Mouse (Mus musculus) CH12.LX (cell line): Measurements from ENCODE around the gene Prom1. TPM values are rescaled to one million over a fixed set of nuclear protein-coding genes. Genes with fewer than 3 reads are reported as not detected.

Source experiments
- DNase-seq: peaks from one replicate; pipeline ENCODE4 v3.0.0-alpha.2; 2013; ENCODE audit errors: extremely low read depth
- H3K27ac ChIP-seq: 2 replicates; pipeline ENCODE4 v1.5.1; 2012; ENCODE audit warnings: low read depth, mild to moderate bottlenecking, control low read depth, moderate library complexity; ENCODE audit not compliant: insufficient read depth
- H3K27me3 ChIP-seq: replicated peaks from 2 replicates; pipeline ENCODE3; 2012; ENCODE audit warnings: inconsistent platforms
- H3K36me3 ChIP-seq, 2 experiments: replicated peaks in 1 of 2; 2 replicates each; pipeline versions ENCODE3 to v1.6.1; 2012; ENCODE audit warnings: inconsistent platforms in 1 of 2, low read length in 1 of 2, mild to moderate bottlenecking in 1 of 2, mixed read lengths in 1 of 2, moderate library complexity in 1 of 2; ENCODE audit not compliant: control insufficient read depth in 1 of 2, insufficient read depth in 1 of 2
- H3K4me1 ChIP-seq, 2 experiments: 2 replicates each; pipeline ENCODE4 v1.6.1; 2012; ENCODE audit warnings: inconsistent platforms in 1 of 2, moderate library complexity in 1 of 2; ENCODE audit not compliant: insufficient read depth in 2 of 2, control insufficient read depth in 1 of 2
- H3K4me2 ChIP-seq: 2 replicates; pipeline ENCODE4 v1.6.1; 2012; ENCODE audit warnings: low read depth, mild to moderate bottlenecking, control low read depth; ENCODE audit not compliant: poor library complexity, insufficient read depth, severe bottlenecking
- H3K4me3 ChIP-seq, 3 experiments: fragments of 150-350 bp in 1 of 3; sonication (generic) in 1 of 3; replicated peaks in 1 of 3; 2 replicates each; pipeline versions ENCODE3 to v1.5.1; 2011 to 2012; ENCODE audit warnings: low read depth in 2 of 3, low read length in 2 of 3, mild to moderate bottlenecking in 2 of 3, moderate library complexity in 2 of 3, control low read depth in 1 of 3, improper control_type of control experiment in 1 of 3, inconsistent platforms in 1 of 3, mixed read lengths in 1 of 3; ENCODE audit not compliant: poor library complexity in 1 of 3
- H3K79me2 ChIP-seq: replicated peaks from 2 replicates; pipeline ENCODE4 v1.6.1; 2012; ENCODE audit warnings: mild to moderate bottlenecking, moderate library complexity; ENCODE audit not compliant: control insufficient read depth, poor library complexity, insufficient read depth, severe bottlenecking; ENCODE audit errors: extremely low read depth
- H3K9ac ChIP-seq: 2 replicates; pipeline ENCODE4 v1.6.1; 2012; ENCODE audit warnings: low read depth, mild to moderate bottlenecking, control low read depth, moderate library complexity; ENCODE audit not compliant: insufficient read depth
- H3K9me3 ChIP-seq: replicated peaks from 2 replicates; pipeline ENCODE3; 2012; ENCODE audit warnings: low read length, inconsistent platforms, mixed read lengths
- BHLHE40 ChIP-seq: IDR thresholded peaks from 2 replicates; pipeline ENCODE4 v1.6.1; 2011; ENCODE audit warnings: mild to moderate bottlenecking, low read depth, low read length, improper control_type of control experiment
- CHD1 ChIP-seq: IDR thresholded peaks from 2 replicates; pipeline ENCODE4 v1.6.1; 2012; ENCODE audit warnings: low read depth, low read length, improper control_type of control experiment, inconsistent platforms
- GABPA ChIP-seq: IDR thresholded peaks from 2 replicates; pipeline ENCODE4 v1.6.1; 2012; ENCODE audit warnings: low read depth, low read length, improper control_type of control experiment, inconsistent platforms; ENCODE audit not compliant: insufficient replicate concordance
- JUN ChIP-seq: IDR thresholded peaks from 2 replicates; pipeline ENCODE4 v1.6.1; 2011; ENCODE audit warnings: low read depth, mild to moderate bottlenecking, low read length, improper control_type of control experiment, moderate library complexity; ENCODE audit not compliant: insufficient read depth
- JUND ChIP-seq: conservative IDR thresholded peaks from 2 replicates; pipeline ENCODE4 v1.6.1; 2011; ENCODE audit warnings: low read depth, low read length, improper control_type of control experiment
- MAFK ChIP-seq: IDR thresholded peaks from 2 replicates; pipeline ENCODE4 v1.6.1; 2011; ENCODE audit warnings: low read length, improper control_type of control experiment; ENCODE audit not compliant: insufficient replicate concordance
- MAX ChIP-seq: IDR thresholded peaks from 2 replicates; pipeline ENCODE4 v1.6.1; 2011; ENCODE audit warnings: low read length, improper control_type of control experiment
- MXI1 ChIP-seq: IDR thresholded peaks from 2 replicates; pipeline ENCODE4 v1.6.1; 2011; ENCODE audit warnings: mild to moderate bottlenecking, low read depth, low read length, improper control_type of control experiment
- NRF1 ChIP-seq: IDR thresholded peaks from 2 replicates; pipeline ENCODE4 v1.6.1; 2014; ENCODE audit warnings: low read depth, mild to moderate bottlenecking, inconsistent platforms, low read length, improper control_type of control experiment, moderate library complexity
- POLR2AphosphoS2 ChIP-seq: IDR thresholded peaks from 2 replicates; pipeline ENCODE4 v1.6.1; 2011; ENCODE audit warnings: low read depth, low read length, improper control_type of control experiment
- RCOR1 ChIP-seq: conservative IDR thresholded peaks from 2 replicates; pipeline ENCODE4 v1.6.1; 2012; ENCODE audit warnings: low read depth, mild to moderate bottlenecking, inconsistent platforms, low read length, improper control_type of control experiment
- SMC3 ChIP-seq: IDR thresholded peaks from 2 replicates; pipeline ENCODE4 v1.6.1; 2011; ENCODE audit warnings: low read depth, low read length, improper control_type of control experiment
- USF2 ChIP-seq: conservative IDR thresholded peaks from 2 replicates; pipeline ENCODE4 v1.6.1; 2011; ENCODE audit warnings: low read depth, low read length, improper control_type of control experiment
- ZKSCAN1 ChIP-seq: IDR thresholded peaks from 2 replicates; pipeline ENCODE4 v1.6.1; 2012; ENCODE audit warnings: low read depth, inconsistent platforms, low read length, improper control_type of control experiment, borderline replicate concordance
- dilution Hi-C: fragments of 300-500 bp; cut with MboI; formaldehyde crosslinking; loops from 2 replicates; pipeline ENCODE4 v1.14.3; 2020; ENCODE audit warnings: low sequenced_read_pairs; ENCODE audit not compliant: extremely low pct_unique_long_range_greater_than_20kb, extremely low pct_ligation_motif_present
- in situ Hi-C: fragments of 300-500 bp; cut with MboI; formaldehyde crosslinking; loops from 3 replicates; pipeline ENCODE4 v1.14.3; 2019; ENCODE audit warnings: low sequenced_read_pairs, low pct_ligation_motif_present, low pct_unique_long_range_greater_than_20kb, mixed read lengths
- polyA plus RNA-seq: library from polyadenylated mRNA; unstranded; fragments of >175 nt; gene quantifications from 2 replicates; pipeline ENCODE4 v1.2.1, GENCODE M21; 2012; ENCODE audit warnings: low read depth; ENCODE audit not compliant: insufficient read length
- total RNA-seq, 2 experiments: library from RNA; depleted of rRNA; stranded (reverse); fragments of 300-350 nt in 1 of 2; fragments of >200 nt in 1 of 2; gene quantifications; 2 replicates each; pipeline ENCODE4 v1.2.3; 2012 to 2014

Gene Prom1
- total and polyA plus RNA-seq, 3 experiments: 0.13 to 0.39 (median 0.21) TPM

- Histone ChIP-seq H3K9ac (no peak overlapping the region), H3K36me3 (no peaks in the 10 kb centered on the region), H3K4me1 (no peaks in the 10 kb centered on the region), H3K79me2 (no peaks in the 10 kb centered on the region)
- dilution Hi-C loops: no loop called here
- TF ChIP-seq MAFK (no peak), JUND (no peak), POLR2AphosphoS2 (no peak), USF2 (no peak), JUN (no peak), RCOR1 (no peak), GABPA (no peak), ZKSCAN1 (no peak), BHLHE40 (no peak), MAX (no peak), NRF1 (no peak), CHD1 (no peak), MXI1 (no peak), SMC3 (no peak)
- TF ChIP-seq, all 38 proteins: peak for 0
- DNase-seq: no peak
- no peak overlapping the region for H3K27ac ChIP-seq
- no peaks in the 10 kb centered on the region for H3K27me3 ChIP-seq
- in situ Hi-C loops: no loop called here
- no peak overlapping the region for H3K4me2 ChIP-seq
- no peak overlapping the region for H3K4me3 ChIP-seq
- H3K9me3 ChIP-seq: no peaks in the 10 kb centered on the region
Measured at GRCm38 (mm10) chr5:44073634-44074033, 28.2 kb downstream of the Prom1 start.

GRCm38 (mm10) chr5:44070529-44071133 is 31.2 kb downstream of the Prom1 start:
- in situ Hi-C loops: no loop called here
- Histone ChIP-seq H3K36me3 (no peaks in the 10 kb centered on the region), H3K9ac (no peak overlapping the region), H3K4me3 (no peak overlapping the region), H3K79me2 (no peaks in the 10 kb centered on the region), H3K9me3 (no peaks in the 10 kb centered on the region), H3K27ac (no peak overlapping the region), H3K4me2 (no peak overlapping the region), H3K27me3 (no peaks in the 10 kb centered on the region), H3K4me1 (no peaks in the 10 kb centered on the region)
- no peak for TF ChIP-seq MAFK
- dilution Hi-C loops: no loop called here
- DNase-seq: no peak
